29 mouse cellular contexts compared by ENCODE assay signal in the genomic region with DNA sequence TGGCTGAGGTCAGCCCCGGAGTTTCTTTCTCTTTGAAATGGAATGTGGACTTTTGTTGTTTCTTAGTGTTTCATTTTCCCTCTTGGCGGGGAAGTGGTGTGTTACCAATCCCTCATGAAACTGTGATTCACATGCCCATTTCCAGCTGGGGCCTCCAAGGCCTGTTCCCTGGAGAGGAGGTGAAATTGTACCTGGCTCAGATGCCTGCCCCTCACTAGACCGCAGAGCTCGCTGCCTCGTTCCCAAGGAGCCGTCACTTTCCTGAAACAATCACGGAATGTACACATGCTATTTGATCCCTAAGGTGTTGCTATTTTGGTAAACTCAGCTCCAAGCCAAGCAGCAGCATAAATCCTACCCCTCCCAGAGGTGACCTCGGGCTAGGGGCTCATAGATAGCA.
DNase-seq lines count a peak whose midpoint lies in the region; ATAC-seq and TF ChIP-seq lines count a peak whose summit lies in the region.
"Had no signal": no experiment of that assay in that cellular context is flagged by ENCODE, and none has a peak within 500 bp of the region (broad histone marks: within the 10 kb centered on the region; RNA-seq: fewer than 3 reads in every experiment).

No protein-coding gene starts in this region.

- H3K36me3 ChIP-seq in embryonic facial prominence, embryonic 11.5 days (replicated peaks; ENCODE audit: control insufficient read depth, insufficient read depth, low read depth, low read length) = no peaks in the 10 kb centered on the region
- 0 out of 2 replicates have a peak, but pooled peaks cover 3% of the 10 kb centered on the region for H3K36me3 ChIP-seq in embryonic facial prominence, embryonic 10.5 days (replicated peaks)
- H3K36me3 ChIP-seq in limb, embryonic 12.5 days = no peaks in the 10 kb centered on the region
- H3K36me3 ChIP-seq in limb, embryonic 10.5 days = no peaks in the 10 kb centered on the region
- H3K36me3 ChIP-seq in embryonic facial prominence, embryonic 12.5 days = no peaks in the 10 kb centered on the region
- no peaks in the 10 kb centered on the region; the same call in 1 of the 2 replicates for H3K36me3 ChIP-seq in limb, embryonic 14.5 days (ENCODE audit: control insufficient read depth, insufficient read depth, low read length)
- H3K36me3 ChIP-seq: liver, embryonic 12.5 days; stomach, embryonic 15.5 days had no signal

- no peak for TF ChIP-seq POLR2A in limb, embryonic 14.5 days (IDR thresholded peaks at IDR 0.05; ENCODE audit: borderline replicate concordance, extremely low read depth, insufficient read depth, insufficient read length)

- H3K4me2 ChIP-seq in embryonic facial prominence, embryonic 11.5 days (ENCODE audit: low read depth, low read length) = no peak overlapping the region
- H3K4me2 ChIP-seq in limb, embryonic 12.5 days = no peak overlapping the region
- no peak overlapping the region for H3K4me2 ChIP-seq in embryonic facial prominence, embryonic 12.5 days (replicated peaks)
- H3K4me2 ChIP-seq in limb, embryonic 14.5 days (replicated peaks; ENCODE audit: low read depth, low read length, severe bottlenecking) = no peak overlapping the region
- H3K4me2 ChIP-seq: forebrain, embryonic 13.5 days; heart, embryonic 11.5 days; hindbrain, embryonic 13.5 days; liver, embryonic 12.5 days; stomach, embryonic 15.5 days had no signal

- no peaks in the 10 kb centered on the region for H3K4me1 ChIP-seq in embryonic facial prominence, embryonic 11.5 days (ENCODE audit: control insufficient read depth, insufficient read depth, low read length)
- H3K4me1 ChIP-seq in embryonic facial prominence, embryonic 10.5 days = peaks cover 24% of the 10 kb centered on the region
- H3K4me1 ChIP-seq in limb, embryonic 12.5 days (replicated peaks) = peaks cover 21% of the 10 kb centered on the region; the same call in 1 of the 2 replicates
- peaks cover 5% of the 10 kb centered on the region; the same call in 1 of the 2 replicates for H3K4me1 ChIP-seq in limb, embryonic 10.5 days
- peaks cover 18% of the 10 kb centered on the region for H3K4me1 ChIP-seq in embryonic facial prominence, embryonic 12.5 days
- peaks cover 5% of the 10 kb centered on the region; the same call in 1 of the 2 replicates for H3K4me1 ChIP-seq in limb, embryonic 14.5 days (ENCODE audit: control insufficient read depth, insufficient read depth, low read length)
- H3K4me1 ChIP-seq: forebrain, embryonic 13.5 days; stomach, embryonic 15.5 days had no signal

- DNase-seq in embryonic facial prominence, embryonic 11.5 days (ENCODE audit: low spot score) = peak; percentile 34
- DNase-seq in embryonic facial prominence, embryonic 10.5 days (ENCODE audit: low spot score) = no peak
- DNase-seq in limb, embryonic 10.5 days (ENCODE audit: low spot score) = no peak
- no peak for DNase-seq in limb, embryonic 14.5 days (ENCODE audit: low spot score)
- no peak for DNase-seq in adrenal gland, postnatal 25 days
- no peak for DNase-seq in gastrocnemius, adult 18-20 months (ENCODE audit: low spot score)
- DNase-seq: adrenal gland, adult 8-10 months; cerebellum, adult 8-10 months; cerebellum, postnatal 25 days; gastrocnemius, postnatal 25 days; heart, adult 11 months; heart, postnatal 4 days; kidney, postnatal 10 days; layer of hippocampus, postnatal 36 days; left cerebral cortex, postnatal 4 days; liver, postnatal 0 days; midbrain, embryonic 14.5 days; retina, postnatal 1 day; right cerebral cortex, postnatal 14 days; thymus, postnatal 25 days had no signal

- H3K9ac ChIP-seq in embryonic facial prominence, embryonic 11.5 days (replicated peaks; ENCODE audit: low read length) = no peak overlapping the region
- 0 out of 2 replicates have a peak overlapping the region, but pooled peaks have one; percentile 3 for H3K9ac ChIP-seq in limb, embryonic 12.5 days (replicated peaks)
- H3K9ac ChIP-seq in embryonic facial prominence, embryonic 12.5 days = no peak overlapping the region
- H3K9ac ChIP-seq in limb, embryonic 14.5 days (ENCODE audit: low read depth, low read length, severe bottlenecking) = no peak overlapping the region
- H3K9ac ChIP-seq: forebrain, embryonic 13.5 days; hindbrain, embryonic 13.5 days; liver, embryonic 12.5 days; liver, postnatal 0 days; stomach, embryonic 15.5 days had no signal

- H3K27ac ChIP-seq in embryonic facial prominence, embryonic 11.5 days (replicated peaks; ENCODE audit: low read depth, low read length) = no peak overlapping the region
- no peak overlapping the region; the same call in 1 of the 2 replicates for H3K27ac ChIP-seq in embryonic facial prominence, embryonic 10.5 days (replicated peaks)
- peak overlapping the region; percentile 51 for H3K27ac ChIP-seq in limb, embryonic 12.5 days
- no peak overlapping the region for H3K27ac ChIP-seq in limb, embryonic 10.5 days
- H3K27ac ChIP-seq in embryonic facial prominence, embryonic 12.5 days = no peak overlapping the region; the same call in 1 of the 2 replicates
- H3K27ac ChIP-seq in limb, embryonic 14.5 days (replicated peaks; ENCODE audit: low read depth, low read length) = 0 out of 2 replicates have a peak overlapping the region, but pooled peaks have one; percentile 55
- H3K27ac ChIP-seq: forebrain, embryonic 13.5 days; hindbrain, embryonic 13.5 days; liver, embryonic 12.5 days; stomach, embryonic 15.5 days had no signal

- ATAC-seq in embryonic facial prominence, embryonic 11.5 days (replicated peaks; ENCODE audit: insufficient number of reproducible peaks, low FRiP score, low TSS enrichment, low read depth) = no peak
- no peak; the same call in 1 of the 2 replicates for ATAC-seq in limb, embryonic 12.5 days (ENCODE audit: insufficient number of reproducible peaks, insufficient read depth, low FRiP score, low TSS enrichment, low read depth)
- 0 out of 2 replicates have a peak, but pooled peaks have one; percentile 49 for ATAC-seq in embryonic facial prominence, embryonic 12.5 days (ENCODE audit: insufficient number of reproducible peaks, insufficient read depth, low FRiP score, low TSS enrichment)
- peak; percentile 15; the same call in 1 of the 2 replicates for ATAC-seq in limb, embryonic 14.5 days (ENCODE audit: low FRiP score, low read depth)
- ATAC-seq: forebrain, embryonic 13.5 days; intestine, embryonic 16.5 days; liver, embryonic 12.5 days; liver, postnatal 0 days had no signal

- no peaks in the 10 kb centered on the region for H3K9me3 ChIP-seq in embryonic facial prominence, embryonic 11.5 days (replicated peaks; ENCODE audit: control insufficient read depth, low read length)
- H3K9me3 ChIP-seq in embryonic facial prominence, embryonic 10.5 days = no peaks in the 10 kb centered on the region
- H3K9me3 ChIP-seq in limb, embryonic 12.5 days = no peaks in the 10 kb centered on the region
- H3K9me3 ChIP-seq in limb, embryonic 10.5 days (replicated peaks) = no peaks in the 10 kb centered on the region
- H3K9me3 ChIP-seq in embryonic facial prominence, embryonic 12.5 days = no peaks in the 10 kb centered on the region
- no peaks in the 10 kb centered on the region for H3K9me3 ChIP-seq in limb, embryonic 14.5 days (ENCODE audit: control insufficient read depth, low read length)
- H3K9me3 ChIP-seq: forebrain, embryonic 13.5 days; hindbrain, embryonic 13.5 days; liver, embryonic 12.5 days; stomach, embryonic 15.5 days had no signal

- 44% methylated on average over 8 of the region's 8 CpGs for WGBS in embryonic facial prominence, embryonic 11.5 days
- 62% methylated on average over 8 of the region's 8 CpGs for WGBS in embryonic facial prominence, embryonic 10.5 days
- WGBS in limb, embryonic 12.5 days = 49% methylated on average over 8 of the region's 8 CpGs
- 88% methylated on average over 8 of the region's 8 CpGs for WGBS in limb, embryonic 10.5 days
- WGBS in embryonic facial prominence, embryonic 12.5 days = 40% methylated on average over 8 of the region's 8 CpGs
- 30% methylated on average over 8 of the region's 8 CpGs for WGBS in limb, embryonic 14.5 days

- H3K27me3 ChIP-seq in embryonic facial prominence, embryonic 11.5 days (ENCODE audit: control insufficient read depth, insufficient read depth, low read length) = no peaks in the 10 kb centered on the region
- H3K27me3 ChIP-seq in embryonic facial prominence, embryonic 10.5 days (replicated peaks; ENCODE audit: low read depth, poor library complexity, severe bottlenecking) = no peaks in the 10 kb centered on the region
- H3K27me3 ChIP-seq in limb, embryonic 12.5 days = no peaks in the 10 kb centered on the region
- no peaks in the 10 kb centered on the region for H3K27me3 ChIP-seq in limb, embryonic 10.5 days (ENCODE audit: low read depth, poor library complexity, severe bottlenecking)
- H3K27me3 ChIP-seq in embryonic facial prominence, embryonic 12.5 days = no peaks in the 10 kb centered on the region
- no peaks in the 10 kb centered on the region for H3K27me3 ChIP-seq in limb, embryonic 14.5 days (ENCODE audit: control insufficient read depth, insufficient read depth, low read length)
- H3K27me3 ChIP-seq: CH12.LX; forebrain, embryonic 13.5 days; hindbrain, embryonic 13.5 days; liver, embryonic 12.5 days; stomach, embryonic 15.5 days had no signal

- no peak overlapping the region for H3K4me3 ChIP-seq in embryonic facial prominence, embryonic 11.5 days (ENCODE audit: low read depth, low read length)
- no peak overlapping the region for H3K4me3 ChIP-seq in embryonic facial prominence, embryonic 10.5 days
- H3K4me3 ChIP-seq in limb, embryonic 12.5 days (replicated peaks) = no peak overlapping the region
- H3K4me3 ChIP-seq in limb, embryonic 10.5 days = no peak overlapping the region
- no peak overlapping the region for H3K4me3 ChIP-seq in embryonic facial prominence, embryonic 12.5 days
- no peak overlapping the region for H3K4me3 ChIP-seq in limb, embryonic 14.5 days (replicated peaks; ENCODE audit: low read length)
- H3K4me3 ChIP-seq: forebrain, embryonic 13.5 days; hindbrain, embryonic 13.5 days; liver, embryonic 12.5 days; stomach, embryonic 15.5 days had no signal

Comparison
In these comparisons a context has a peak if more than half of its experiments do, and no peak if none do; other contexts are left out.
1. ATAC-seq: peak in embryonic facial prominence, embryonic 12.5 days (single experiment) and limb, embryonic 14.5 days (single experiment); none in embryonic facial prominence, embryonic 11.5 days (single experiment) and limb, embryonic 12.5 days (single experiment).
2. H3K27ac ChIP-seq: peak in limb, embryonic 12.5 days (single experiment) and limb, embryonic 14.5 days (single experiment); none in embryonic facial prominence, embryonic 11.5 days (single experiment), embryonic facial prominence, embryonic 10.5 days (single experiment), limb, embryonic 10.5 days (single experiment) and embryonic facial prominence, embryonic 12.5 days (single experiment).